Mouse (Mus musculus) lung, postnatal 0 days (tissue): ENCODE data around the gene Ccnl2.

Source experiments
- CTCF ChIP-seq: IDR thresholded peaks from 2 replicates; pipeline ENCODE4 v1.5.1; 2016; ENCODE audit warnings: antibody characterized with exemption, mild to moderate bottlenecking
- EP300 ChIP-seq: IDR thresholded peaks from 2 replicates; pipeline ENCODE4 v1.6.1; 2016; ENCODE audit warnings: antibody characterized with exemption, mild to moderate bottlenecking, control low read depth

DNA sequence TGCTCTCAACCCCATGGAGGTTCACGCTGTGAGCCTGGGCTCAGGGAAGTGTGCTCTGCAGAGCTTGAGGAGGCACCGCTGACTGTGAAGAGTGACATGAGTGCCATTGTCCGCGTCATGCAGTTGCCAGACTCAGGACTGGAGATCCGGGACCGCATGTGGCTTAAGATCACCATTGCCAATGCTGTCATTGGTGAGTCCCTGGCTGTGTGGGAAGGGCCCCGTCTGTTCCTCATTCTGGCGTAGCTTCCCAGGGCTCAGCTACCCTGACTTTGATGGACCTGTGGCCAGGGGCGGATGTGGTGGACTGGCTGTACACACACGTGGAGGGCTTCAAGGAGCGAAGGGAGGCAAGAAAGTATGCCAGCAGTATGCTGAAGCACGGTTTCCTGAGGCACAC, 43.8 kb downstream of the Ccnl2 start:
- TF ChIP-seq CTCF, result no peak
- no peak for TF ChIP-seq EP300
